Mouse (Mus musculus): ENCODE measurements around the gene Elof1.

GRCm38 (mm10) chr9:22139746-22140145 lies 22.8 kb upstream of the Elof1 start:
- TF ChIP-seq CTCF (IDR thresholded peaks at IDR 0.05; ENCODE audit: extremely low read depth, insufficient read length, insufficient replicate concordance, low read depth, low read length) (no peak), POLR2A (IDR thresholded peaks at IDR 0.05; ENCODE audit: low read depth, low read length) (no peak)
